Mouse (Mus musculus): ENCODE results near the gene Stx8.

- no peak for TF ChIP-seq CTCF (IDR thresholded peaks at IDR 0.05; ENCODE audit: low read depth, low read length)
- no peak for TF ChIP-seq EP300 (IDR thresholded peaks at IDR 0.05; ENCODE audit: insufficient read depth, low read depth, low read length)
These were observed 284.1 kb downstream of the Stx8 start for GRCm38 (mm10) chr11:68250106-68250505.

All from ES-Bruce4 (cell line).